Mouse (Mus musculus): ENCODE results near the gene Isy1. TPM values are rescaled to one million over a fixed set of nuclear protein-coding genes. Genes with fewer than 3 reads are reported as not detected.

The Isy1 gene
- 12.2 TPM for polyA plus RNA-seq (2014; fragmentation: Illumina TruSeq; extraction: RNeasy Lipid Tissue Mini Kit (QIAGEN cat#74804); ENCODE audit: low read depth, low replicate concordance)

DNA sequence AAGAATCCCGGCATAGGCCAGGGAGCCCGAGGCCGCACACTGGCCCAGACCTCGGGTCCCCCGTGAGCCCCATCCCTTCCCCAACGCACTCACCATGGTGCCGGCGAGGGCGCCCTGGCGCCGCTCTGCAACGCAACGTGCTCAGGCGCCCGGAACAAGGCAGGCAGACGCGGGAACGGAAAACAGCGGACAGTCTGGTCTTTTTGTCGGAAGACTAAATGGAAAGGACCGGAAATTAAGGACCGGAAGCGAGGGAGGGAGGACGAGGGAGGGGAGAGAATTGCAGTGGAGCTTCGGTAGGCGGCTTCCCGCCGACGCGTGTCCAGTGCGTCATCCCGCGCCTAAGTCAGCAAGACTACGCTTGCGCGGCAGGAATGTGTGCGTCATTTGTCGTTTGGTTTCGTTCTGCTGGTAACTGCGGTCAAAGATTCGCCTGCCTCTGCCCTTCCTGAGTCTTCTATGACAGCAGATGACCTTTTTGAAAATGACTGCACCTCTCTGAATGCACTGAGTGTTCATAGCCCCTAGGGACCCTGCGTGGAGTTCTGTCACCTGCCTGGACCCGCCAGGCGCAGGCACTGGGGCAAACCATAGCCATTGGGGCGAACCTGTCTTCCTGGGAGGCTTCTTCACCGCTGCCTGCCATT, at the start of gene Isy1:
Gene Isy1, minus strand, starts transcription at position 248 of the 647 bp plus-strand sequence.

DNA sequence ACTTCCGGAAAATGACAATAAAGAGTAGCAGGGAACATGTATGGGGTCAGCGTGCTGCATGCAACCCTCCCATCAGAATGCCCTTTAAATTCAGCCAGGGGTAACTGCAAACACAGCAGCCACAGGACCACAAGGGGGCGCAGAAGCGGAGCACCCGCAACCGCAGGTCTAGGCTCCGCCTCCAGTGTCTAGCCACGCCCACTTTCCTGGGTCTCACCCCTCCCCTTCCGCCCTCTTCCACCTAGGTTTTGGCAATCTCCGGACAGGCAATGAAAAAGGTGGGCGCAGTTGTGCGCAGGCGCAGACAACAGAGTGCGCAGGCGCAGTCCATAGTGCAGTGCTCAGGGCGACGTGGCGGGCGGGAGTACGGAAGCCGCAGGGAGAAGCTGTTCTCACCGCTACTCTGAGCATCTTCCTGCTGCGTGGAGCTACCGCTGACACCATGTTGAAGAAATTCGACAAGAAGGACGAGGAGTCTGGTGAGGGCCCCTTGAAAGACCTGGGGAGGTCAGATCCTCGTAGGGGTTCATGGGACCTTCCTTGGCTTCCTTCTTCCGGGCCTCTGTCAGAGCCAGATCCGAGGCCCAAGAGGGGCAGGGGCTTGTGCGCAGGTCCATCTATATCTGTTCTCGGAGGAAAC, 49.1 kb upstream of the Isy1 start, which contains the start of gene Copg1:
Gene Copg1, plus strand, starts transcription at position 221 of the 640 bp plus-strand sequence.

DNA sequence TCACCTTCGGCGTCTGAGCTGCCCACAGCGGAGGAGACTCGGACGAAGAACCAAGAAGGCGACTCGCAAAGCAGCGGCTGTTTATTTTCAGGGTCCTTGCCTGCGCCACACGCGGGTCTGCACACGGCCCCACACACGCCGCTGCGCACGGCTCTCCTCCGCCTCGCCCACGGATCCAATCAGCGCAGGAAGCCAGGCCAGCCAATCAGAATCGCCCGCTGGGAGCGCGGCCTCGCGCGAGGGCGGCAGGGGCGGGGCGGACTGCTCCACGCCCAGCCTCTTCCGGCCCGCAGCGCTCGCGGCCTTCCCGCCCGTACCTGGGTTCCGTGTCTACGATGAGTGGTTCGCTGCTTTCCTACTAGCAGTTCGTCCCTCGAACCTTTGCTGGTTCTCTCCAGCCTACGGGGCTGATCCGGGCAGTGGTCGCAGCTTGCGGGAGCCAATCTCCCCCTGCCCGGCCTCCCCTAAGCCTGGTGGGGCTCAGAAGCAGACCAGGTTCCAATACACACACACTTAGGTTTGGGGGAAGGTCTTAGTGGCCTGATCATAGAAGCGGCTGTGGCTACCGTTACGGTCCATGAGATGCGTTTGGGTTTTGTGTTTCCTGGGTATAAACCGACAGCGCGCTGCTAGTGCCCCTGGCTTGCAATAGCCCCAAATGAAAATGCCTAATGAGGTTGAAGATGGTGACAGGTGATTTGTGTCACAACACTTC, 12.5 kb upstream of the Isy1 start, which contains the start of gene Cnbp:
Gene Cnbp, minus strand, starts transcription at position 207 of the 715 bp plus-strand sequence.

DNA sequence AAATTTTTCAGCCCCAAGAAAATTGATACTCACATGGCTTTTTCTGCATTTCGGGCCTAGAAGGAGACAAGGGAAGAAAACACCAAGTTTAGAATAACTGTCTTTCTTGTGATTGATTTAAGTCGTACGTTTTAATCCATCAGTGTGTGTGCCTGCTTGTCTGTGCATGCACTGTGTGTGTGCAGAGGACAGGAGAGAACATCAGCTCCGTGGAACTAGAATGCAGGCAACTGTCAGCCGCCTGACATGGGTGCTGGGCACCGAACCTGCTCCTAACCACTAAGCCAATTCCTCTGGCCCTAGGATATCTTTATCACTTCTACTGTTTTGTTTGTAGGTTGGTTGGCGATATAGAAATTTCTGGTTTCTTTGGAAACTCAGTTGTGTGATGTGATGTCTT, 2.9 kb downstream of the Isy1 start, which contains the start of gene Gm45140:
Gene Gm45140, minus strand, starts transcription at position 101 of the 400 bp plus-strand sequence.

DNA sequence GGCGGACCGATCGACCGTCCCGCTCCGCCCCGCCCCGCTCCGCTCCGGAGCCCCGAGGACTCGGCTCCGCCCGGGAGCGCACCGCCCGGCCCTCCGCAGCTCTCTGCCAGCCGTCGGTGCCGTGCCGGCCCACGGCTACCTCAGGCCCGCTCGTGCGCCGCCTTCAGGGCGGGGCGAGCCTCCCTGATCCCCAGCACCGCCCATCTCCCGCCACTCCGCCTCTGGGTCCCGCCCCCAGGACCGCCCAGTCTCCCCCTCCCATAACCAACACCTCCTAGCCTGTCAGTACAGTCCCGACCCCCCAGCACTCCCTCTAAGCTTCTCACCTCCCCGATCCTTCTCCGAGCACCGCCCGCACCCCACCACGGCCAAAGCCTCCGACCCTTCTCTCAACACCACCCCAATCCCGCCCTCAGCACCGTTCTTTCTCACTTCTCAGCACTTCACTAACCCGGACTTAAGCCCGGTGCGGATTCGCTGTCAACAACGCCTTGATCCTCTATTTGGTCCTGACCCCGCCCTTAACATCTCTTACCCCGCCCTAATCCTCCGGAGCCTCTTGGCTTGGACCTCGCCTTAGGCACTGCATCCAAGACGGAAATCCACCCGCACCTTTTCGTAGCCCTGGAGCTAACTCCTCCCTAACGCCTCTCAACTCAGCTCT, 26.8 kb downstream of the Isy1 start, which contains the start of gene Rab43:
Gene Rab43, minus strand, starts transcription at position 490 of the 664 bp plus-strand sequence.

DNA sequence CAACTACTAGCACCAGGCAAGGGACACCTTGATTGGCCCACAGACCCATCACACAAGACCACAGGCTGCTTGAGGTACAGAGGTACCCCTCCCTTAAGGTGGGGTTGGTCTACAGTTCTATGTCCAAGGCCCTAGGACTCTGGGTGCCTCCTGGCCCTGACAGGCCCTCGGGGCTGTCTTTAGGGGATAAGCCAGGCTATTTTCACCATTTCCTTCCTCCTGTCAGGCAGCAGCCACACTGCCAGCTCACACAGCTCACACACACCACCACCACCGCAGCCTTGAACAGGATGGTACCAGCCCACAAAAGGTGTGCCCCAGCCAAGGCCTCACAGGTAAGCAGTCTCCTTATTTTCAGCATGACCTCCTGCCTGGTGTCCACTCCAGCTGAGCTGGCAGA, 60.8 kb downstream of the Isy1 start, which contains the start of gene Gp9:
Gene Gp9, plus strand, starts transcription at position 231 of the 400 bp plus-strand sequence.

Other genes starting within 250 kb of the Isy1 start
- gene Prokr1, start 248.1 kb downstream of the Isy1 start, polyA plus RNA-seq (2014; fragmentation: Illumina TruSeq; extraction: RNeasy Lipid Tissue Mini Kit (QIAGEN cat#74804); ENCODE audit: low read depth, low replicate concordance), result not detected
- gene Aplf, start 166.6 kb downstream of the Isy1 start, polyA plus RNA-seq (2014; fragmentation: Illumina TruSeq; extraction: RNeasy Lipid Tissue Mini Kit (QIAGEN cat#74804); ENCODE audit: low read depth, low replicate concordance), result 3.0 TPM
- gene Efcc1, start 107.9 kb downstream of the Isy1 start, polyA plus RNA-seq (2014; fragmentation: Illumina TruSeq; extraction: RNeasy Lipid Tissue Mini Kit (QIAGEN cat#74804); ENCODE audit: low read depth, low replicate concordance), result not detected
- gene Gp9, start 60.7 kb downstream of the Isy1 start, polyA plus RNA-seq (2014; fragmentation: Illumina TruSeq; extraction: RNeasy Lipid Tissue Mini Kit (QIAGEN cat#74804); ENCODE audit: low read depth, low replicate concordance), result not detected
- gene Rab43, start 26.6 kb downstream of the Isy1 start, polyA plus RNA-seq (2014; fragmentation: Illumina TruSeq; extraction: RNeasy Lipid Tissue Mini Kit (QIAGEN cat#74804); ENCODE audit: low read depth, low replicate concordance), result 26.8 TPM
- gene Gm45140, start 3.0 kb downstream of the Isy1 start, polyA plus RNA-seq (2014; fragmentation: Illumina TruSeq; extraction: RNeasy Lipid Tissue Mini Kit (QIAGEN cat#74804); ENCODE audit: low read depth, low replicate concordance), result 2.6 TPM
- 550 TPM for gene Cnbp, start 12.3 kb upstream of the Isy1 start, polyA plus RNA-seq (2014; fragmentation: Illumina TruSeq; extraction: RNeasy Lipid Tissue Mini Kit (QIAGEN cat#74804); ENCODE audit: low read depth, low replicate concordance)
- gene Copg1, start 49.0 kb upstream of the Isy1 start, polyA plus RNA-seq (2014; fragmentation: Illumina TruSeq; extraction: RNeasy Lipid Tissue Mini Kit (QIAGEN cat#74804); ENCODE audit: low read depth, low replicate concordance), result 15.0 TPM
- gene Hmces, start 75.1 kb upstream of the Isy1 start, polyA plus RNA-seq (2014; fragmentation: Illumina TruSeq; extraction: RNeasy Lipid Tissue Mini Kit (QIAGEN cat#74804); ENCODE audit: low read depth, low replicate concordance), result 5.2 TPM
- gene H1fx, start 142.8 kb upstream of the Isy1 start, polyA plus RNA-seq (2014; fragmentation: Illumina TruSeq; extraction: RNeasy Lipid Tissue Mini Kit (QIAGEN cat#74804); ENCODE audit: low read depth, low replicate concordance), result not detected
- 201 TPM for gene Rab7, start 206.5 kb upstream of the Isy1 start, polyA plus RNA-seq (2014; fragmentation: Illumina TruSeq; extraction: RNeasy Lipid Tissue Mini Kit (QIAGEN cat#74804); ENCODE audit: low read depth, low replicate concordance)
- 89.0 TPM for gene Rpn1, start 245.7 kb upstream of the Isy1 start, polyA plus RNA-seq (2014; fragmentation: Illumina TruSeq; extraction: RNeasy Lipid Tissue Mini Kit (QIAGEN cat#74804); ENCODE audit: low read depth, low replicate concordance)